Mouse (Mus musculus) small intestine, adult 2 months (tissue): ENCODE measurements around the gene Mrps34.
A peak's percentile ranks its signal among the peaks of the same experiment; 100 is the strongest.

Experiments used
- CTCF ChIP-seq: fragments of 200-500 bp; IDR thresholded peaks from 2 replicates; pipeline ENCODE4 v1.5.1; 2012; ENCODE audit warnings: low read depth, mild to moderate bottlenecking, control low read depth, inconsistent platforms, low read length, moderate library complexity, mixed read lengths; ENCODE audit not compliant: insufficient replicate concordance, insufficient read length; ENCODE audit errors: extremely low read depth
- POLR2A ChIP-seq: fragments of 200-500 bp; IDR thresholded peaks from 2 replicates; pipeline ENCODE4 v1.6.1; 2012; ENCODE audit warnings: low read depth, mild to moderate bottlenecking, control low read depth, inconsistent platforms, low read length, moderate library complexity

DNA sequence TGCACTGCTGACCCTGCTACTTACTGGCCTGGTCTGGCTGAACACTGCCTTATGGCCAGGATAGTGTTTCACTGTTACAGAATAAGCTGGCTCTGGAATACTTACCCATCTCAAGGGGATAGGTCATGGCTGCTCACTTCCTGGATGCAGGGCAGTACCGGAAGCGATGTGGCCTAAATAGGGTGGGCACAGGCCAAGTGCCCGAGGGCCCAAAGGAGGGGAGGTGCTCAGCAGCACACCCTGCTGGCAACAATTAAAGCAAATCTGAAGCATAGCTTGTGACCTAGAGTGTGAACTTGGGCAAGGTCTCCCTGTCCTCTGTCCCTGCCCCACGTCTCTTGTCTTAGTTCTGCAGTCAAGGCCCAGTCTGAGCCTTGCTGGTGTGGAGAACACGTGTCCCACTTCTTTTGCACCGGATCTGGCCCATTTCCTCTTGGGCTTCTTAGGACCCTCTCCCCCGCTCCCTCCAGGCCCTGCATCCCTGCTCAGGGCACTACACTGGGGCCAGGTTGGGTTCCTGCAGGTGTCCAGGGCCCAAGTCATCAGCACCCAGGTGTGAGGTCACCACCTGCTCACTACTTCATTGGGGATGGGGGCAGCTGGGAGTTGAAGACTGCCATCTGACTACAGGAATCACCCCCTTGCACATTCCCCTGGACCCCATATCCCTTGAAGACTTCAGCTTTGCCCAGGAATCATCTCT, 13.0 kb upstream of the Mrps34 start:
- TF ChIP-seq CTCF (peak; percentile 66; the same call in 1 of the 2 replicates), POLR2A (no peak)
